Mouse (Mus musculus): Measurements from ENCODE around the gene Snap25.
A peak's percentile ranks its signal among the peaks of the same experiment; 100 is the strongest.

GRCm38 (mm10) chr2:136679280-136680221, 33.7 kb upstream of the Snap25 start:
- TF ChIP-seq CTCF (IDR thresholded peaks at IDR 0.05; ENCODE audit: low read depth, low read length) (no peak), POLR2A (IDR thresholded peaks at IDR 0.05; ENCODE audit: extremely low read depth, insufficient read depth, low read length) (peak; percentile 94)
